Mouse (Mus musculus) small intestine, adult 2 months (tissue): ENCODE measurements around the gene D930048N14Rik.

Source experiments
- CTCF ChIP-seq: fragments of 200-500 bp; IDR thresholded peaks from 2 replicates; pipeline ENCODE4 v1.5.1; 2012; ENCODE audit warnings: low read depth, mild to moderate bottlenecking, control low read depth, inconsistent platforms, low read length, moderate library complexity, mixed read lengths; ENCODE audit not compliant: insufficient replicate concordance, insufficient read length; ENCODE audit errors: extremely low read depth
- POLR2A ChIP-seq: fragments of 200-500 bp; IDR thresholded peaks from 2 replicates; pipeline ENCODE4 v1.6.1; 2012; ENCODE audit warnings: low read depth, mild to moderate bottlenecking, control low read depth, inconsistent platforms, low read length, moderate library complexity

DNA sequence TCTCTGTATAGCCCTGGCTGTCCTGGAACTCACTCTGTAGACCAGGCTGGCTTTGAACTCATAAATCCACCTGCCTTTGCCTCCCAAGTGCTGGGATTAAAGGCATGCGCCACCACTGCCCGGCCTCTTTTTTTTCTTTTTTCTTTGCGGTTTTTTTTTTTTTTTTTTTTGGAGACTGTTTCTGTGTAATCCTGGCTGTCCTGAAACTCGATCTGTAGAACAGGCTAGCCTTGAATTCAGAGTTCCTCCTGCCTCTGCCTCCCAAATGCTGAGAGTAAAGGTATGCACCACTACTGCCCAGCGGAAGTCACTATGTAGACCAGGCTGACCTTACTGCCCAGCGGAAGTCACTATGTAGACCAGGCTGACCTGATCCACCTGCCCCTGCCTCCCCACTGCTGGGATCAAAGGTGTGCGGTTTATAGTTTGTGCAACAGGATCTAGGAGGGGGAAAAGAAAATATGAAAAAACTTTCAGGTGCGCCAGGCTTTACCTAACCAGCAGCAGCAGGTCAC lies 31.8 kb upstream of the D930048N14Rik start:
- TF ChIP-seq CTCF (no peak), POLR2A (no peak)
